Comparison of ENCODE assay signal across 38 mouse cellular contexts in genomic region chr1:83077016-83077415, GRCm38 (mm10). TPM values are rescaled to one million over a fixed set of nuclear protein-coding genes. Genes with fewer than 3 reads are reported as not detected.
A peak's percentile ranks its signal among the peaks of the same experiment; 100 is the strongest.
DNase-seq lines count a peak whose midpoint lies in the region; ATAC-seq and TF ChIP-seq lines count a peak whose summit lies in the region.
"Had no signal": no experiment of that assay in that cellular context is flagged by ENCODE, and none has a peak within 500 bp of the region (broad histone marks: within the 10 kb centered on the region; RNA-seq: fewer than 3 reads in every experiment).

No protein-coding gene starts in this region.

- H3K79me2 ChIP-seq in CH12.LX (replicated peaks; ENCODE audit: control insufficient read depth, extremely low read depth, insufficient read depth, poor library complexity, severe bottlenecking): no peaks in the 10 kb centered on the region

- no peak for TF ChIP-seq POLR2A in CH12.LX (IDR thresholded peaks at IDR 0.05; ENCODE audit: low read depth, low read length)

- TF ChIP-seq RAD21 in CH12.LX (IDR thresholded peaks at IDR 0.05; ENCODE audit: low read depth, low read length): no peak

- 0 out of 2 replicates have a peak overlapping the region, but pooled peaks have one; percentile 2 for H3K9ac ChIP-seq in CH12.LX (ENCODE audit: insufficient read depth, low read depth)
- H3K9ac ChIP-seq: liver, embryonic 14.5 days; stomach, embryonic 15.5 days had no signal

- dilution Hi-C loops in CH12.LX (cut with MboI; ENCODE audit: extremely low pct_ligation_motif_present, extremely low pct_unique_long_range_greater_than_20kb, low sequenced_read_pairs): no loop called here

- no peak overlapping the region for H3K4me3 ChIP-seq in CH12.LX (replicated peaks in 1 of 3; ENCODE audit: low read depth in 2 of 3, low read length in 2 of 3, poor library complexity in 1 of 3)
- H3K4me3 ChIP-seq: heart, adult 2 months; stomach, embryonic 15.5 days had no signal

- no peaks in the 10 kb centered on the region for H3K9me3 ChIP-seq in CH12.LX (replicated peaks; ENCODE audit: low read length)
- H3K9me3 ChIP-seq: G1E; stomach, embryonic 15.5 days had no signal

- TF ChIP-seq EP300 in CH12.LX (IDR thresholded peaks at IDR 0.05; ENCODE audit: low read length): peak; percentile 9; the same call in 1 of the 2 replicates

- in situ Hi-C loops in CH12.LX (cut with MboI; ENCODE audit: low pct_ligation_motif_present, low pct_unique_long_range_greater_than_20kb, low sequenced_read_pairs): no loop called here

- H3K4me1 ChIP-seq in CH12.LX (ENCODE audit: control insufficient read depth in 1 of 2, insufficient read depth in 2 of 2): peaks cover 0 to 4% of the 10 kb centered on the region in 2 experiments; a peak in 1 of 4 replicates
- H3K4me1 ChIP-seq: stomach, embryonic 15.5 days had no signal

- H3K27ac ChIP-seq in CH12.LX (ENCODE audit: insufficient read depth, low read depth): no peak overlapping the region
- H3K27ac ChIP-seq: heart, adult 2 months; kidney, postnatal 0 days; liver, embryonic 14.5 days; macrophage; stomach, embryonic 15.5 days had no signal

- no peak for TF ChIP-seq CTCF in CH12.LX (conservative IDR thresholded peaks at IDR 0.05 in 1 of 2, IDR thresholded peaks at IDR 0.05 in 1 of 2; ENCODE audit: low read depth in 2 of 2, low read length in 2 of 2)

- DNase-seq in frontal cortex, postnatal 10 days (ENCODE audit: low spot score in 2 of 2): no peak
- peak; percentile 80 for DNase-seq in 416B (ENCODE audit: low read depth)
- peak; percentile 17 for DNase-seq in CH12.LX (ENCODE audit: extremely low read depth)
- no peak for DNase-seq in heart, adult 9 months (ENCODE audit: low spot score in 2 of 2)
- no peak for DNase-seq in gastrocnemius, adult 18-20 months (ENCODE audit: low spot score)
- DNase-seq in gastrocnemius, postnatal 4 days (ENCODE audit: low spot score in 2 of 2): no peak
- DNase-seq: adrenal gland, postnatal 14 days; cerebellum, adult 18-20 months; cerebellum, postnatal 10 days; gastrocnemius, postnatal 14 days; heart, adult 2 months; heart, postnatal 14 days; kidney, adult 8-10 months; kidney, postnatal 4 days; liver; lung, adult 2 months; lung, postnatal 10 days; thymus, postnatal 14 days had no signal

- ATAC-seq in frontal cortex, adult (ENCODE audit: low TSS enrichment): peak; percentile 54; the same call in 1 of the 2 replicates
- ATAC-seq in granulocyte monocyte progenitor cell, adult 5-6 weeks (replicated peaks; ENCODE audit: poor library complexity, severe bottlenecking): peak; percentile 76

- H3K36me3 ChIP-seq in CH12.LX (replicated peaks in 1 of 2; ENCODE audit: control insufficient read depth in 1 of 2, insufficient read depth in 1 of 2, low read length in 1 of 2): no peaks in the 10 kb centered on the region
- H3K36me3 ChIP-seq: G1E; stomach, embryonic 15.5 days had no signal

- peak overlapping the region; percentile 42 for H3K4me2 ChIP-seq in CH12.LX (ENCODE audit: insufficient read depth, low read depth, poor library complexity, severe bottlenecking)

- no peaks in the 10 kb centered on the region for H3K27me3 ChIP-seq in CH12.LX (replicated peaks)
- H3K27me3 ChIP-seq: stomach, embryonic 15.5 days had no signal

TF ChIP-seq in CH12.LX, 34 proteins besides CTCF, POLR2A, EP300 and RAD21:
- no peak for TF ChIP-seq UBTF (IDR thresholded peaks at IDR 0.05; ENCODE audit: low read depth, low read length)
- TF ChIP-seq TBP (conservative IDR thresholded peaks at IDR 0.05; ENCODE audit: low read depth, low read length): no peak
- TF ChIP-seq E2F4 (IDR thresholded peaks at IDR 0.05; ENCODE audit: insufficient replicate concordance, low read depth, low read length): no peak
- no peak for TF ChIP-seq MYC (IDR thresholded peaks at IDR 0.05; ENCODE audit: low read depth, low read length)
- TF ChIP-seq HCFC1 (IDR thresholded peaks at IDR 0.05; ENCODE audit: low read depth, low read length): no peak
- no peak for TF ChIP-seq TCF12 (IDR thresholded peaks at IDR 0.05; ENCODE audit: low read depth, low read length)
- TF ChIP-seq IRF4 (IDR thresholded peaks at IDR 0.05; ENCODE audit: low read depth, low read length): peak; percentile 47
- TF ChIP-seq BHLHE40 (IDR thresholded peaks at IDR 0.05; ENCODE audit: low read depth, low read length): peak; percentile 91
- no peak for TF ChIP-seq POLR2AphosphoS2 (IDR thresholded peaks at IDR 0.05; ENCODE audit: low read depth, low read length)
- TF ChIP-seq USF1 (IDR thresholded peaks at IDR 0.05; ENCODE audit: low read depth, low read length): no peak
- TF ChIP-seq ZNF384 (IDR thresholded peaks at IDR 0.05; ENCODE audit: low read depth, low read length): no peak
- TF ChIP-seq MXI1 (IDR thresholded peaks at IDR 0.05; ENCODE audit: low read depth, low read length): 0 out of 2 replicates have a peak, but pooled peaks have one; percentile 19
- TF ChIP-seq SIN3A (IDR thresholded peaks at IDR 0.05; ENCODE audit: low read length): 0 out of 2 replicates have a peak, but pooled peaks have one; percentile 35
- TF ChIP-seq USF2 (conservative IDR thresholded peaks at IDR 0.05; ENCODE audit: low read depth, low read length): no peak
- TF ChIP-seq CHD2 (IDR thresholded peaks at IDR 0.05; ENCODE audit: low read length): no peak
- TF ChIP-seq GABPA (IDR thresholded peaks at IDR 0.05; ENCODE audit: insufficient replicate concordance, low read depth, low read length): no peak
- TF ChIP-seq ZKSCAN1 (IDR thresholded peaks at IDR 0.05; ENCODE audit: borderline replicate concordance, low read depth, low read length): no peak
- no peak for TF ChIP-seq JUND (conservative IDR thresholded peaks at IDR 0.05; ENCODE audit: low read depth, low read length)
- no peak for TF ChIP-seq MAX (IDR thresholded peaks at IDR 0.05; ENCODE audit: low read length)
- no peak for TF ChIP-seq ELF1 (IDR thresholded peaks at IDR 0.05; ENCODE audit: low read depth, low read length)
- TF ChIP-seq MAFK (IDR thresholded peaks at IDR 0.05; ENCODE audit: insufficient replicate concordance, low read length): no peak
- TF ChIP-seq NELFE (IDR thresholded peaks at IDR 0.05; ENCODE audit: low read depth, low read length): no peak
- TF ChIP-seq KAT2A (IDR thresholded peaks at IDR 0.05; ENCODE audit: insufficient replicate concordance, low read length): no peak
- no peak for TF ChIP-seq SMC3 (IDR thresholded peaks at IDR 0.05; ENCODE audit: low read depth, low read length)
- no peak for TF ChIP-seq CHD1 (IDR thresholded peaks at IDR 0.05; ENCODE audit: low read depth, low read length)
- TF ChIP-seq ETS1 (conservative IDR thresholded peaks at IDR 0.05; ENCODE audit: low read depth, low read length): peak; percentile 70
- TF ChIP-seq ZMIZ1 (IDR thresholded peaks at IDR 0.05; ENCODE audit: low read depth, low read length): no peak
- no peak for TF ChIP-seq PAX5 (IDR thresholded peaks at IDR 0.05; ENCODE audit: low read length)
- TF ChIP-seq MEF2A (IDR thresholded peaks at IDR 0.05; ENCODE audit: borderline replicate concordance, low read depth, low read length): no peak

RNA-seq across cellular contexts. Expression of gene Krtap28-13, which starts 16.3 kb away (rescaled TPM):
- total RNA-seq in CH12.LX (2012; rRNA removed) (not detected in 2 replicates), CH12.LX (2014; rRNA removed) (not detected in 2 replicates)
- polyA plus RNA-seq in CH12.LX (2012; ENCODE audit: insufficient read length, low read depth): not detected in 2 replicates
- total RNA-seq in granulocyte monocyte progenitor cell, adult 5-6 weeks (2014; fragmentation: Nextera tagmentation): not detected in 2 replicates
- not detected in 2 replicates for total RNA-seq in granulocyte monocyte progenitor cell, adult 5-6 weeks (2017)
- total RNA-seq in gastrocnemius, adult 18-20 months (2021): not detected
- not detected for total RNA-seq in gastrocnemius, postnatal 4 days (2021)
- total RNA-seq: adrenal gland, postnatal 14 days; gastrocnemius, postnatal 14 days; heart, adult 2 months; heart, postnatal 14 days; layer of hippocampus, postnatal 25 days; neutrophil, adult 5-6 weeks had no signal
- polyA plus RNA-seq: brain, embryonic 14.5 days; cortical plate, adult 2 months; forebrain, embryonic 14.5 days; G1E; heart, adult 2 months; heart, embryonic 14.5 days; hindbrain, embryonic 11.5 days; hindbrain, embryonic 16.5 days; intestine, embryonic 16.5 days; kidney, postnatal 0 days; limb, embryonic 11.5 days; liver, embryonic 14.5 days; macrophage; midbrain, embryonic 16.5 days; neural tube, embryonic 11.5 days; stomach, embryonic 15.5 days had no signal

RNA-seq across cellular contexts. Expression of gene A030005K14Rik, which starts 17.8 kb away (rescaled TPM):
- total RNA-seq in CH12.LX (2012; rRNA removed) (not detected in 2 replicates), CH12.LX (2014; rRNA removed) (not detected in 2 replicates)
- polyA plus RNA-seq in CH12.LX (2012; ENCODE audit: insufficient read length, low read depth): not detected in 2 replicates
- total RNA-seq in granulocyte monocyte progenitor cell, adult 5-6 weeks (2014; fragmentation: Nextera tagmentation): not detected in 2 replicates
- total RNA-seq in granulocyte monocyte progenitor cell, adult 5-6 weeks (2017): not detected in 2 replicates
- total RNA-seq in gastrocnemius, adult 18-20 months (2021): not detected
- not detected for total RNA-seq in gastrocnemius, postnatal 4 days (2021)
- total RNA-seq: adrenal gland, postnatal 14 days; G1E; gastrocnemius, postnatal 14 days; heart, adult 2 months; heart, postnatal 14 days; layer of hippocampus, adult 8-10 months; layer of hippocampus, postnatal 25 days; neutrophil, adult 5-6 weeks had no signal
- polyA plus RNA-seq: brain, embryonic 14.5 days; cortical plate, adult 2 months; forebrain, embryonic 14.5 days; G1E; heart, adult 2 months; heart, embryonic 14.5 days; hindbrain, embryonic 11.5 days; hindbrain, embryonic 16.5 days; intestine, embryonic 16.5 days; kidney, postnatal 0 days; limb, embryonic 11.5 days; liver, embryonic 14.5 days; lung, adult 2 months; macrophage; midbrain, embryonic 16.5 days; neural tube, embryonic 11.5 days; stomach, embryonic 15.5 days had no signal

RNA-seq across cellular contexts. Expression of gene Gm47969, which starts 32.3 kb away (rescaled TPM):
- total RNA-seq in CH12.LX (2012; rRNA removed) (not detected in 2 replicates), CH12.LX (2014; rRNA removed) (not detected in 2 replicates)
- polyA plus RNA-seq in CH12.LX (2012; ENCODE audit: insufficient read length, low read depth): not detected in 2 replicates
- total RNA-seq in granulocyte monocyte progenitor cell, adult 5-6 weeks (2014; fragmentation: Nextera tagmentation): not detected in 2 replicates
- total RNA-seq in granulocyte monocyte progenitor cell, adult 5-6 weeks (2017): not detected in 2 replicates
- not detected for total RNA-seq in gastrocnemius, adult 18-20 months (2021)
- not detected for total RNA-seq in gastrocnemius, postnatal 4 days (2021)
- total RNA-seq: adrenal gland, postnatal 14 days; gastrocnemius, postnatal 14 days; heart, adult 2 months; heart, postnatal 14 days; layer of hippocampus, adult 8-10 months; layer of hippocampus, postnatal 25 days; neutrophil, adult 5-6 weeks had no signal
- polyA plus RNA-seq: brain, embryonic 14.5 days; cortical plate, adult 2 months; forebrain, embryonic 14.5 days; G1E; heart, adult 2 months; heart, embryonic 14.5 days; hindbrain, embryonic 11.5 days; hindbrain, embryonic 16.5 days; intestine, embryonic 16.5 days; kidney, postnatal 0 days; limb, embryonic 11.5 days; liver, embryonic 14.5 days; macrophage; midbrain, embryonic 16.5 days; neural tube, embryonic 11.5 days; stomach, embryonic 15.5 days had no signal

RNA-seq across cellular contexts. Expression of gene Krtap28-10, which starts 34.7 kb away (rescaled TPM):
- total RNA-seq in CH12.LX (2012; rRNA removed) (not detected in 2 replicates), CH12.LX (2014; rRNA removed) (not detected in 2 replicates)
- polyA plus RNA-seq in CH12.LX (2012; ENCODE audit: insufficient read length, low read depth): not detected in 2 replicates
- not detected in 2 replicates for total RNA-seq in granulocyte monocyte progenitor cell, adult 5-6 weeks (2014; fragmentation: Nextera tagmentation)
- not detected in 2 replicates for total RNA-seq in granulocyte monocyte progenitor cell, adult 5-6 weeks (2017)
- not detected for total RNA-seq in gastrocnemius, adult 18-20 months (2021)
- total RNA-seq in gastrocnemius, postnatal 4 days (2021): not detected
- total RNA-seq: adrenal gland, postnatal 14 days; G1E; gastrocnemius, postnatal 14 days; heart, adult 2 months; heart, postnatal 14 days; layer of hippocampus, adult 8-10 months; layer of hippocampus, postnatal 25 days; neutrophil, adult 5-6 weeks had no signal
- polyA plus RNA-seq: brain, embryonic 14.5 days; cortical plate, adult 2 months; forebrain, embryonic 14.5 days; G1E; heart, adult 2 months; heart, embryonic 14.5 days; hindbrain, embryonic 11.5 days; hindbrain, embryonic 16.5 days; intestine, embryonic 16.5 days; kidney, postnatal 0 days; limb, embryonic 11.5 days; liver, embryonic 14.5 days; lung, adult 2 months; macrophage; midbrain, embryonic 16.5 days; neural tube, embryonic 11.5 days; stomach, embryonic 15.5 days had no signal

RNA-seq across cellular contexts. Expression of gene Slc19a3, which starts 38.8 kb away (rescaled TPM):
- total RNA-seq in CH12.LX (2012; rRNA removed): 1.5 and 3.1 TPM in 2 replicates
- total RNA-seq in CH12.LX (2014; rRNA removed): 0.84 and 1.3 TPM in 2 replicates
- 0.46 and 0.59 TPM in 2 replicates for polyA plus RNA-seq in CH12.LX (2012; ENCODE audit: insufficient read length, low read depth)
- total RNA-seq in granulocyte monocyte progenitor cell, adult 5-6 weeks (2014; fragmentation: Nextera tagmentation): not detected in 2 replicates
- total RNA-seq in granulocyte monocyte progenitor cell, adult 5-6 weeks (2017): not detected in 2 replicates
- not detected for total RNA-seq in gastrocnemius, adult 18-20 months (2021)
- total RNA-seq in gastrocnemius, postnatal 4 days (2021): under 1 TPM; 0.25 to 0.26 TPM
- total RNA-seq: adrenal gland, postnatal 14 days; gastrocnemius, postnatal 14 days; neutrophil, adult 5-6 weeks had no signal
- polyA plus RNA-seq: G1E, macrophage had no signal

Comparison
In these comparisons a context has a peak if more than half of its experiments do, and no peak if none do; other contexts are left out.
1. DNase-seq: peak in 416B (single experiment) and CH12.LX (single experiment); none in frontal cortex, postnatal 10 days (0 of 2), heart, adult 9 months (0 of 2), gastrocnemius, adult 18-20 months (single experiment) and gastrocnemius, postnatal 4 days (0 of 2).